Mouse (Mus musculus): ENCODE measurements at regions not wholly inside any gene's neighbourhood (a gene's known extent, or its start where the extent isn't known, plus 50 kb on each side); places are given as distances from the start of the nearest gene placed in this dataset.

GRCm38 (mm10) chr7:95814865-95815264, 356.2 kb upstream of the Tenm4 start:
- H3K27me3 ChIP-seq (replicated peaks; ENCODE audit: control insufficient read depth, insufficient read depth, low read length): no peaks in the 10 kb centered on the region
- H3K4me1 ChIP-seq (replicated peaks; ENCODE audit: control insufficient read depth, insufficient read depth, low read length): no peaks in the 10 kb centered on the region
- no peaks in the 10 kb centered on the region for H3K9me3 ChIP-seq (ENCODE audit: control insufficient read depth, low read length)
- H3K4me2 ChIP-seq (ENCODE audit: low read length): no peak overlapping the region
- ATAC-seq (replicated peaks; ENCODE audit: low FRiP score, low TSS enrichment, low read depth) (no peak), DNase-seq (ENCODE audit: low spot score) (no peak)
- H3K36me3 ChIP-seq (ENCODE audit: control insufficient read depth, insufficient read depth, low read length): no peaks in the 10 kb centered on the region
- H3K27ac ChIP-seq (ENCODE audit: low read depth): no peak overlapping the region
- H3K9ac ChIP-seq (ENCODE audit: low read length): no peak overlapping the region
- H3K4me3 ChIP-seq (ENCODE audit: low read depth, low read length): no peak overlapping the region
- WGBS: 52% methylated on average over 2 of the region's 2 CpGs

- Histone ChIP-seq H3K4me3 (ENCODE audit: low read depth, low read length) (no peak overlapping the region), H3K36me3 (ENCODE audit: control insufficient read depth, insufficient read depth, low read length) (no peaks in the 10 kb centered on the region)
- 79% methylated on average over 4 of the region's 4 CpGs for WGBS
These were observed 347.5 kb upstream of the Tenm4 start for GRCm38 (mm10) chr7:95823539-95823938.

GRCm38 (mm10) chr7:95829889-95830288, 341.2 kb upstream of the Tenm4 start:
- 84% methylated on average over 4 of the region's 4 CpGs for WGBS
- DNase-seq (ENCODE audit: low spot score) (no peak), ATAC-seq (replicated peaks; ENCODE audit: low FRiP score, low TSS enrichment, low read depth) (no peak)
- Histone ChIP-seq H3K4me3 (ENCODE audit: low read depth, low read length) (no peak overlapping the region), H3K9me3 (ENCODE audit: control insufficient read depth, low read length) (no peaks in the 10 kb centered on the region), H3K9ac (ENCODE audit: low read length) (no peak overlapping the region), H3K4me2 (ENCODE audit: low read length) (no peak overlapping the region), H3K4me1 (replicated peaks; ENCODE audit: control insufficient read depth, insufficient read depth, low read length) (no peaks in the 10 kb centered on the region), H3K36me3 (ENCODE audit: control insufficient read depth, insufficient read depth, low read length) (no peaks in the 10 kb centered on the region), H3K27ac (ENCODE audit: low read depth) (no peak overlapping the region), H3K27me3 (replicated peaks; ENCODE audit: control insufficient read depth, insufficient read depth, low read length) (no peaks in the 10 kb centered on the region)

More at GRCm38 (mm10) chr7:95823539-95823938, 347.5 kb upstream of the Tenm4 start:
- no peak for DNase-seq (ENCODE audit: low spot score)
- no peak overlapping the region for H3K27ac ChIP-seq (ENCODE audit: low read depth)
- no peak overlapping the region for H3K9ac ChIP-seq (ENCODE audit: low read length)
- no peak overlapping the region for H3K4me2 ChIP-seq (ENCODE audit: low read length)
- H3K4me1 ChIP-seq (replicated peaks; ENCODE audit: control insufficient read depth, insufficient read depth, low read length): no peaks in the 10 kb centered on the region
- no peaks in the 10 kb centered on the region for H3K27me3 ChIP-seq (replicated peaks; ENCODE audit: control insufficient read depth, insufficient read depth, low read length)
- no peak for ATAC-seq (replicated peaks; ENCODE audit: low FRiP score, low TSS enrichment, low read depth)
- H3K9me3 ChIP-seq (ENCODE audit: control insufficient read depth, low read length): no peaks in the 10 kb centered on the region

- Histone ChIP-seq H3K4me2 (ENCODE audit: low read length) (no peak overlapping the region), H3K4me1 (replicated peaks; ENCODE audit: control insufficient read depth, insufficient read depth, low read length) (no peaks in the 10 kb centered on the region), H3K27me3 (replicated peaks; ENCODE audit: control insufficient read depth, insufficient read depth, low read length) (no peaks in the 10 kb centered on the region), H3K9ac (ENCODE audit: low read length) (no peak overlapping the region), H3K4me3 (ENCODE audit: low read depth, low read length) (no peak overlapping the region), H3K9me3 (ENCODE audit: control insufficient read depth, low read length) (no peaks in the 10 kb centered on the region), H3K27ac (ENCODE audit: low read depth) (no peak overlapping the region), H3K36me3 (ENCODE audit: control insufficient read depth, insufficient read depth, low read length) (no peaks in the 10 kb centered on the region)
- no peak for DNase-seq (ENCODE audit: low spot score)
- WGBS: 89% methylated on average over 10 of the region's 10 CpGs
- no peak for ATAC-seq (replicated peaks; ENCODE audit: low FRiP score, low TSS enrichment, low read depth)
These were observed 336.7 kb upstream of the Tenm4 start for GRCm38 (mm10) chr7:95834236-95834919.

- DNase-seq (ENCODE audit: low spot score) (no peak), ATAC-seq (replicated peaks; ENCODE audit: low FRiP score, low TSS enrichment, low read depth) (no peak)
- Histone ChIP-seq H3K27ac (ENCODE audit: low read depth) (no peak overlapping the region), H3K9ac (ENCODE audit: low read length) (no peak overlapping the region), H3K4me3 (ENCODE audit: low read depth, low read length) (no peak overlapping the region), H3K9me3 (ENCODE audit: control insufficient read depth, low read length) (no peaks in the 10 kb centered on the region), H3K36me3 (ENCODE audit: control insufficient read depth, insufficient read depth, low read length) (no peaks in the 10 kb centered on the region), H3K4me2 (ENCODE audit: low read length) (no peak overlapping the region), H3K27me3 (replicated peaks; ENCODE audit: control insufficient read depth, insufficient read depth, low read length) (no peaks in the 10 kb centered on the region), H3K4me1 (replicated peaks; ENCODE audit: control insufficient read depth, insufficient read depth, low read length) (no peaks in the 10 kb centered on the region)
- 75% methylated on average over 2 of the region's 2 CpGs for WGBS
These were observed 330.6 kb upstream of the Tenm4 start for GRCm38 (mm10) chr7:95840476-95840875.

GRCm38 (mm10) chr7:95849874-95850273, 321.2 kb upstream of the Tenm4 start:
- Histone ChIP-seq H3K4me3 (ENCODE audit: low read depth, low read length) (no peak overlapping the region), H3K27ac (ENCODE audit: low read depth) (no peak overlapping the region), H3K36me3 (ENCODE audit: control insufficient read depth, insufficient read depth, low read length) (no peaks in the 10 kb centered on the region), H3K9me3 (ENCODE audit: control insufficient read depth, low read length) (no peaks in the 10 kb centered on the region), H3K27me3 (replicated peaks; ENCODE audit: control insufficient read depth, insufficient read depth, low read length) (no peaks in the 10 kb centered on the region), H3K9ac (ENCODE audit: low read length) (no peak overlapping the region), H3K4me2 (ENCODE audit: low read length) (no peak overlapping the region), H3K4me1 (replicated peaks; ENCODE audit: control insufficient read depth, insufficient read depth, low read length) (no peaks in the 10 kb centered on the region)
- ATAC-seq (replicated peaks; ENCODE audit: low FRiP score, low TSS enrichment, low read depth) (no peak), DNase-seq (ENCODE audit: low spot score) (no peak)
- 80% methylated on average over 2 of the region's 2 CpGs for WGBS

- DNase-seq (ENCODE audit: low spot score): no peak
- Histone ChIP-seq H3K4me1 (replicated peaks; ENCODE audit: control insufficient read depth, insufficient read depth, low read length) (no peaks in the 10 kb centered on the region), H3K4me3 (ENCODE audit: low read depth, low read length) (no peak overlapping the region), H3K4me2 (ENCODE audit: low read length) (no peak overlapping the region), H3K27me3 (replicated peaks; ENCODE audit: control insufficient read depth, insufficient read depth, low read length) (no peaks in the 10 kb centered on the region), H3K36me3 (ENCODE audit: control insufficient read depth, insufficient read depth, low read length) (no peaks in the 10 kb centered on the region), H3K9me3 (ENCODE audit: control insufficient read depth, low read length) (no peaks in the 10 kb centered on the region), H3K27ac (ENCODE audit: low read depth) (no peak overlapping the region), H3K9ac (ENCODE audit: low read length) (no peak overlapping the region)
- no peak for ATAC-seq (replicated peaks; ENCODE audit: low FRiP score, low TSS enrichment, low read depth)
- WGBS: 62% methylated on average over 6 of the region's 6 CpGs
These were observed 318.4 kb upstream of the Tenm4 start for GRCm38 (mm10) chr7:95852630-95853029.

GRCm38 (mm10) chr7:95853225-95853812, 317.7 kb upstream of the Tenm4 start:
- Histone ChIP-seq H3K4me2 (ENCODE audit: low read length) (no peak overlapping the region), H3K9ac (ENCODE audit: low read length) (no peak overlapping the region), H3K4me3 (ENCODE audit: low read depth, low read length) (no peak overlapping the region), H3K36me3 (ENCODE audit: control insufficient read depth, insufficient read depth, low read length) (no peaks in the 10 kb centered on the region), H3K27me3 (replicated peaks; ENCODE audit: control insufficient read depth, insufficient read depth, low read length) (no peaks in the 10 kb centered on the region), H3K9me3 (ENCODE audit: control insufficient read depth, low read length) (no peaks in the 10 kb centered on the region), H3K27ac (ENCODE audit: low read depth) (no peak overlapping the region), H3K4me1 (replicated peaks; ENCODE audit: control insufficient read depth, insufficient read depth, low read length) (no peaks in the 10 kb centered on the region)
- WGBS: 74% methylated on average over 6 of the region's 6 CpGs
- no peak for ATAC-seq (replicated peaks; ENCODE audit: low FRiP score, low TSS enrichment, low read depth)
- no peak for DNase-seq (ENCODE audit: low spot score)

- Histone ChIP-seq H3K4me1 (replicated peaks; ENCODE audit: control insufficient read depth, insufficient read depth, low read length) (no peaks in the 10 kb centered on the region), H3K9me3 (ENCODE audit: control insufficient read depth, low read length) (no peaks in the 10 kb centered on the region), H3K4me3 (ENCODE audit: low read depth, low read length) (no peak overlapping the region), H3K36me3 (ENCODE audit: control insufficient read depth, insufficient read depth, low read length) (no peaks in the 10 kb centered on the region), H3K27me3 (replicated peaks; ENCODE audit: control insufficient read depth, insufficient read depth, low read length) (no peaks in the 10 kb centered on the region), H3K4me2 (ENCODE audit: low read length) (no peak overlapping the region), H3K27ac (ENCODE audit: low read depth) (no peak overlapping the region), H3K9ac (ENCODE audit: low read length) (no peak overlapping the region)
- DNase-seq (ENCODE audit: low spot score) (no peak), ATAC-seq (replicated peaks; ENCODE audit: low FRiP score, low TSS enrichment, low read depth) (no peak)
These were observed 312.8 kb upstream of the Tenm4 start for GRCm38 (mm10) chr7:95858247-95858646.
